Mouse (Mus musculus) CH12.LX (cell line): ENCODE measurements at regions not wholly inside any gene's neighbourhood (a gene's known extent, or its start where the extent isn't known, plus 50 kb on each side); places are given as distances from the start of the nearest gene placed in this dataset.

Experiments
- DNase-seq: peaks from one replicate; pipeline ENCODE4 v3.0.0-alpha.2; 2013; ENCODE audit errors: extremely low read depth
- H3K27ac ChIP-seq: 2 replicates; pipeline ENCODE4 v1.5.1; 2012; ENCODE audit warnings: low read depth, mild to moderate bottlenecking, control low read depth, moderate library complexity; ENCODE audit not compliant: insufficient read depth
- H3K27me3 ChIP-seq: replicated peaks from 2 replicates; pipeline ENCODE3; 2012; ENCODE audit warnings: inconsistent platforms
- H3K36me3 ChIP-seq, 2 experiments: replicated peaks in 1 of 2; 2 replicates each; pipeline versions ENCODE3 to v1.6.1; 2012; ENCODE audit warnings: inconsistent platforms in 1 of 2, low read length in 1 of 2, mild to moderate bottlenecking in 1 of 2, mixed read lengths in 1 of 2, moderate library complexity in 1 of 2; ENCODE audit not compliant: control insufficient read depth in 1 of 2, insufficient read depth in 1 of 2
- H3K4me1 ChIP-seq, 2 experiments: 2 replicates each; pipeline ENCODE4 v1.6.1; 2012; ENCODE audit warnings: inconsistent platforms in 1 of 2, moderate library complexity in 1 of 2; ENCODE audit not compliant: insufficient read depth in 2 of 2, control insufficient read depth in 1 of 2
- H3K4me2 ChIP-seq: 2 replicates; pipeline ENCODE4 v1.6.1; 2012; ENCODE audit warnings: low read depth, mild to moderate bottlenecking, control low read depth; ENCODE audit not compliant: poor library complexity, insufficient read depth, severe bottlenecking
- H3K4me3 ChIP-seq, 3 experiments: fragments of 150-350 bp in 1 of 3; sonication (generic) in 1 of 3; replicated peaks in 1 of 3; 2 replicates each; pipeline versions ENCODE3 to v1.5.1; 2011 to 2012; ENCODE audit warnings: low read depth in 2 of 3, low read length in 2 of 3, mild to moderate bottlenecking in 2 of 3, moderate library complexity in 2 of 3, control low read depth in 1 of 3, improper control_type of control experiment in 1 of 3, inconsistent platforms in 1 of 3, mixed read lengths in 1 of 3; ENCODE audit not compliant: poor library complexity in 1 of 3
- H3K79me2 ChIP-seq: replicated peaks from 2 replicates; pipeline ENCODE4 v1.6.1; 2012; ENCODE audit warnings: mild to moderate bottlenecking, moderate library complexity; ENCODE audit not compliant: control insufficient read depth, poor library complexity, insufficient read depth, severe bottlenecking; ENCODE audit errors: extremely low read depth
- H3K9ac ChIP-seq: 2 replicates; pipeline ENCODE4 v1.6.1; 2012; ENCODE audit warnings: low read depth, mild to moderate bottlenecking, control low read depth, moderate library complexity; ENCODE audit not compliant: insufficient read depth
- H3K9me3 ChIP-seq: replicated peaks from 2 replicates; pipeline ENCODE3; 2012; ENCODE audit warnings: low read length, inconsistent platforms, mixed read lengths
- BHLHE40 ChIP-seq: IDR thresholded peaks from 2 replicates; pipeline ENCODE4 v1.6.1; 2011; ENCODE audit warnings: mild to moderate bottlenecking, low read depth, low read length, improper control_type of control experiment
- CHD1 ChIP-seq: IDR thresholded peaks from 2 replicates; pipeline ENCODE4 v1.6.1; 2012; ENCODE audit warnings: low read depth, low read length, improper control_type of control experiment, inconsistent platforms
- CTCF ChIP-seq, 2 experiments: IDR thresholded peaks in 1 of 2; conservative IDR thresholded peaks in 1 of 2; 2 replicates each; pipeline ENCODE4 v1.5.1; 2011 to 2012; ENCODE audit warnings: low read depth in 2 of 2, low read length in 2 of 2, improper control_type of control experiment in 1 of 2, inconsistent platforms in 1 of 2, mild to moderate bottlenecking in 1 of 2, moderate library complexity in 1 of 2
- E2F4 ChIP-seq: IDR thresholded peaks from 2 replicates; pipeline ENCODE4 v1.6.1; 2011; ENCODE audit warnings: low read depth, low read length, improper control_type of control experiment; ENCODE audit not compliant: insufficient replicate concordance
- EP300 ChIP-seq: IDR thresholded peaks from 2 replicates; pipeline ENCODE4 v1.6.1; 2011; ENCODE audit warnings: low read length, improper control_type of control experiment
- HCFC1 ChIP-seq: IDR thresholded peaks from 2 replicates; pipeline ENCODE4 v1.6.1; 2012; ENCODE audit warnings: low read depth, mild to moderate bottlenecking, inconsistent platforms, low read length, improper control_type of control experiment
- IRF4 ChIP-seq: IDR thresholded peaks from 2 replicates; pipeline ENCODE4 v1.6.1; 2014; ENCODE audit warnings: low read depth, mild to moderate bottlenecking, inconsistent platforms, low read length, improper control_type of control experiment
- JUN ChIP-seq: IDR thresholded peaks from 2 replicates; pipeline ENCODE4 v1.6.1; 2011; ENCODE audit warnings: low read depth, mild to moderate bottlenecking, low read length, improper control_type of control experiment, moderate library complexity; ENCODE audit not compliant: insufficient read depth
- MAFK ChIP-seq: IDR thresholded peaks from 2 replicates; pipeline ENCODE4 v1.6.1; 2011; ENCODE audit warnings: low read length, improper control_type of control experiment; ENCODE audit not compliant: insufficient replicate concordance
- MAX ChIP-seq: IDR thresholded peaks from 2 replicates; pipeline ENCODE4 v1.6.1; 2011; ENCODE audit warnings: low read length, improper control_type of control experiment
- MEF2A ChIP-seq: IDR thresholded peaks from 2 replicates; pipeline ENCODE4 v1.6.1; 2014; ENCODE audit warnings: low read depth, mild to moderate bottlenecking, inconsistent platforms, low read length, improper control_type of control experiment, borderline replicate concordance
- MXI1 ChIP-seq: IDR thresholded peaks from 2 replicates; pipeline ENCODE4 v1.6.1; 2011; ENCODE audit warnings: mild to moderate bottlenecking, low read depth, low read length, improper control_type of control experiment
- MYC ChIP-seq: IDR thresholded peaks from 2 replicates; pipeline ENCODE4 v1.6.1; 2011; ENCODE audit warnings: low read depth, mild to moderate bottlenecking, improper control_type of control experiment, low read length
- NRF1 ChIP-seq: IDR thresholded peaks from 2 replicates; pipeline ENCODE4 v1.6.1; 2014; ENCODE audit warnings: low read depth, mild to moderate bottlenecking, inconsistent platforms, low read length, improper control_type of control experiment, moderate library complexity
- POLR2A ChIP-seq: IDR thresholded peaks from 2 replicates; pipeline ENCODE4 v1.6.1; 2011; ENCODE audit warnings: low read depth, mild to moderate bottlenecking, improper control_type of control experiment, low read length
- RAD21 ChIP-seq: IDR thresholded peaks from 2 replicates; pipeline ENCODE4 v1.6.1; 2011; ENCODE audit warnings: low read depth, mild to moderate bottlenecking, low read length, improper control_type of control experiment, moderate library complexity
- RCOR1 ChIP-seq: conservative IDR thresholded peaks from 2 replicates; pipeline ENCODE4 v1.6.1; 2012; ENCODE audit warnings: low read depth, mild to moderate bottlenecking, inconsistent platforms, low read length, improper control_type of control experiment
- SIN3A ChIP-seq: IDR thresholded peaks from 2 replicates; pipeline ENCODE4 v1.6.1; 2012; ENCODE audit warnings: low read length, improper control_type of control experiment, inconsistent platforms
- SMC3 ChIP-seq: IDR thresholded peaks from 2 replicates; pipeline ENCODE4 v1.6.1; 2011; ENCODE audit warnings: low read depth, low read length, improper control_type of control experiment
- UBTF ChIP-seq: IDR thresholded peaks from 2 replicates; pipeline ENCODE4 v1.6.1; 2012; ENCODE audit warnings: low read depth, mild to moderate bottlenecking, inconsistent platforms, low read length, improper control_type of control experiment, moderate library complexity
- USF2 ChIP-seq: conservative IDR thresholded peaks from 2 replicates; pipeline ENCODE4 v1.6.1; 2011; ENCODE audit warnings: low read depth, low read length, improper control_type of control experiment
- ZKSCAN1 ChIP-seq: IDR thresholded peaks from 2 replicates; pipeline ENCODE4 v1.6.1; 2012; ENCODE audit warnings: low read depth, inconsistent platforms, low read length, improper control_type of control experiment, borderline replicate concordance
- ZMIZ1 ChIP-seq: IDR thresholded peaks from 2 replicates; pipeline ENCODE4 v1.6.1; 2012; ENCODE audit warnings: low read depth, mild to moderate bottlenecking, inconsistent platforms, low read length, improper control_type of control experiment
- ZNF384 ChIP-seq: IDR thresholded peaks from 2 replicates; pipeline ENCODE4 v1.6.1; 2012; ENCODE audit warnings: low read depth, low read length, improper control_type of control experiment, inconsistent platforms
- dilution Hi-C: fragments of 300-500 bp; cut with MboI; formaldehyde crosslinking; loops from 2 replicates; pipeline ENCODE4 v1.14.3; 2020; ENCODE audit warnings: low sequenced_read_pairs; ENCODE audit not compliant: extremely low pct_unique_long_range_greater_than_20kb, extremely low pct_ligation_motif_present
- in situ Hi-C: fragments of 300-500 bp; cut with MboI; formaldehyde crosslinking; loops from 3 replicates; pipeline ENCODE4 v1.14.3; 2019; ENCODE audit warnings: low sequenced_read_pairs, low pct_ligation_motif_present, low pct_unique_long_range_greater_than_20kb, mixed read lengths

- no peaks in the 10 kb centered on the region for H3K4me1 ChIP-seq
- dilution Hi-C loops = no loop called here
Observed at GRCm38 (mm10) chr10:109092219-109092618, 81.4 kb upstream of the Syt1 start.

GRCm38 (mm10) chr10:109079773-109080172 lies 69.0 kb upstream of the Syt1 start:
- DNase-seq = no peak
- no peak overlapping the region for H3K9ac ChIP-seq
- no peaks in the 10 kb centered on the region for H3K9me3 ChIP-seq
- no peaks in the 10 kb centered on the region for H3K79me2 ChIP-seq
- dilution Hi-C loops = no loop called here
- no peak for TF ChIP-seq UBTF
- TF ChIP-seq SMC3 = no peak
- no peak for TF ChIP-seq MAFK
- no peak for TF ChIP-seq HCFC1
- no peak for TF ChIP-seq JUN
- TF ChIP-seq ZKSCAN1 = no peak
- no peak for TF ChIP-seq MYC
- no peak for TF ChIP-seq MAX
- TF ChIP-seq CTCF (conservative IDR thresholded peaks at IDR 0.05 in 1 of 2, IDR thresholded peaks at IDR 0.05 in 1 of 2; ENCODE audit: low read depth in 2 of 2, low read length in 2 of 2) = no peak
- TF ChIP-seq POLR2A = no peak
- no peak overlapping the region for H3K4me2 ChIP-seq
- H3K27me3 ChIP-seq = no peaks in the 10 kb centered on the region
- in situ Hi-C loops = no loop called here
- H3K4me3 ChIP-seq = no peak overlapping the region
- peaks cover 0 to 7% of the 10 kb centered on the region in 2 experiments; a peak in 2 of 4 replicates for H3K4me1 ChIP-seq
- H3K36me3 ChIP-seq = no peaks in the 10 kb centered on the region
- H3K27ac ChIP-seq = no peak overlapping the region

More at GRCm38 (mm10) chr10:109092219-109092618, 81.4 kb upstream of the Syt1 start:
- Histone ChIP-seq H3K4me2 (no peak overlapping the region), H3K27me3 (no peaks in the 10 kb centered on the region), H3K27ac (no peak overlapping the region), H3K79me2 (no peaks in the 10 kb centered on the region), H3K36me3 (no peaks in the 10 kb centered on the region), H3K9ac (no peak overlapping the region), H3K4me3 (no peak overlapping the region), H3K9me3 (no peaks in the 10 kb centered on the region)
- in situ Hi-C loops = no loop called here
- DNase-seq = no peak
- TF ChIP-seq ZMIZ1 = no peak
- TF ChIP-seq IRF4 = no peak
- TF ChIP-seq SIN3A = no peak
- TF ChIP-seq MAX = no peak
- TF ChIP-seq MXI1 = no peak
- TF ChIP-seq CTCF (conservative IDR thresholded peaks at IDR 0.05 in 1 of 2, IDR thresholded peaks at IDR 0.05 in 1 of 2; ENCODE audit: low read depth in 2 of 2, low read length in 2 of 2) = no peak
- TF ChIP-seq, all 38 proteins: peak for 0

GRCm38 (mm10) chr10:109074218-109074617 lies 63.4 kb upstream of the Syt1 start:
- Histone ChIP-seq H3K9me3 (no peaks in the 10 kb centered on the region), H3K4me3 (no peak overlapping the region), H3K79me2 (no peaks in the 10 kb centered on the region), H3K4me1 (peaks cover 0 to 7% of the 10 kb centered on the region in 2 experiments; a peak in 2 of 4 replicates), H3K36me3 (no peaks in the 10 kb centered on the region), H3K27ac (no peak overlapping the region), H3K27me3 (no peaks in the 10 kb centered on the region), H3K9ac (no peak overlapping the region), H3K4me2 (no peak overlapping the region)
- no peak for DNase-seq
- dilution Hi-C loops (no loop called here), in situ Hi-C loops (no loop called here)
- TF ChIP-seq USF2 = no peak
- TF ChIP-seq MXI1 = no peak
- TF ChIP-seq BHLHE40 = no peak
- TF ChIP-seq NRF1 = no peak
- TF ChIP-seq EP300 = no peak
- TF ChIP-seq ZNF384 = no peak
- no peak for TF ChIP-seq E2F4
- no peak for TF ChIP-seq UBTF
- no peak for TF ChIP-seq ZKSCAN1
- no peak for TF ChIP-seq RCOR1
- TF ChIP-seq CTCF (conservative IDR thresholded peaks at IDR 0.05 in 1 of 2, IDR thresholded peaks at IDR 0.05 in 1 of 2; ENCODE audit: low read depth in 2 of 2, low read length in 2 of 2) = no peak
- no peak for TF ChIP-seq CHD1
- no peak for TF ChIP-seq RAD21
- TF ChIP-seq MEF2A = no peak
